Mouse (Mus musculus) adipocyte (in vitro differentiated cells): ENCODE results near the gene Mrpl17.
A peak's percentile ranks its signal among the peaks of the same experiment; 100 is the strongest.
"Not testable (repeated sequence)": the region's sequence is repeated elsewhere in the genome, so short reads cannot be mapped to it uniquely, and the experiment has no call there.

Experiments used
- DNase-seq: peaks from one replicate; pipeline ENCODE4 v3.0.0-alpha.2; 2016; ENCODE audit warnings: low spot score

Gene Mrpl17

GRCm38 (mm10) chr7:105810877-105811489, at the start of gene Mrpl17:
Gene Mrpl17, minus strand, starts transcription at chr7:105811099.
- peak; percentile 98 for DNase-seq

- DNase-seq: not testable (repeated sequence)
Measured at GRCm38 (mm10) chr7:105855718-105856560, 45.0 kb upstream of the Mrpl17 start.

- DNase-seq: no peak
Measured at GRCm38 (mm10) chr7:105824281-105824680, 13.4 kb upstream of the Mrpl17 start.

- peak; percentile 61 for DNase-seq
Measured at GRCm38 (mm10) chr7:105818483-105818882, 7.6 kb upstream of the Mrpl17 start.

- no peak for DNase-seq
Measured at GRCm38 (mm10) chr7:105816736-105817135, 5.8 kb upstream of the Mrpl17 start.

- DNase-seq: no peak
Measured at GRCm38 (mm10) chr7:105813326-105813725, 2.4 kb upstream of the Mrpl17 start.

GRCm38 (mm10) chr7:105812566-105812965, 1.7 kb upstream of the Mrpl17 start:
- DNase-seq: no peak

- DNase-seq: no peak
Measured at GRCm38 (mm10) chr7:105811516-105811915, 617 bp upstream of the Mrpl17 start.

- no peak for DNase-seq
Measured at GRCm38 (mm10) chr7:105810280-105810876, 521 bp downstream of the Mrpl17 start.

GRCm38 (mm10) chr7:105809836-105810235, 1.1 kb downstream of the Mrpl17 start:
- no peak for DNase-seq

GRCm38 (mm10) chr7:105808385-105808784, 2.5 kb downstream of the Mrpl17 start:
- DNase-seq: no peak

GRCm38 (mm10) chr7:105806716-105807115, 4.2 kb downstream of the Mrpl17 start:
- peak; percentile 32 for DNase-seq

GRCm38 (mm10) chr7:105806125-105806524, 4.8 kb downstream of the Mrpl17 start:
- DNase-seq: no peak

- no peak for DNase-seq
Measured at GRCm38 (mm10) chr7:105803428-105803827, 7.5 kb downstream of the Mrpl17 start.

- DNase-seq: no peak
Measured at GRCm38 (mm10) chr7:105802771-105803170, 8.1 kb downstream of the Mrpl17 start.

- no peak for DNase-seq
Measured at GRCm38 (mm10) chr7:105802312-105802711, 8.6 kb downstream of the Mrpl17 start.

GRCm38 (mm10) chr7:105796972-105797371, 13.9 kb downstream of the Mrpl17 start:
- no peak for DNase-seq

- no peak for DNase-seq
Measured at GRCm38 (mm10) chr7:105795759-105796366, 15.0 kb downstream of the Mrpl17 start.

GRCm38 (mm10) chr7:105793701-105794100, 17.2 kb downstream of the Mrpl17 start:
- no peak for DNase-seq

- DNase-seq: no peak
Measured at GRCm38 (mm10) chr7:105791147-105791546, 19.8 kb downstream of the Mrpl17 start.

GRCm38 (mm10) chr7:105787285-105788140, 23.4 kb downstream of the Mrpl17 start, which contains the start of gene Dchs1:
Gene Dchs1, minus strand, starts transcription at chr7:105787654.
- DNase-seq: no peak
